Mouse (Mus musculus): ENCODE data around the gene Adamts4.
"Not testable (repeated sequence)": the region's sequence is repeated elsewhere in the genome, so short reads cannot be mapped to it uniquely, and the experiment has no call there.

The Adamts4 gene

DNA sequence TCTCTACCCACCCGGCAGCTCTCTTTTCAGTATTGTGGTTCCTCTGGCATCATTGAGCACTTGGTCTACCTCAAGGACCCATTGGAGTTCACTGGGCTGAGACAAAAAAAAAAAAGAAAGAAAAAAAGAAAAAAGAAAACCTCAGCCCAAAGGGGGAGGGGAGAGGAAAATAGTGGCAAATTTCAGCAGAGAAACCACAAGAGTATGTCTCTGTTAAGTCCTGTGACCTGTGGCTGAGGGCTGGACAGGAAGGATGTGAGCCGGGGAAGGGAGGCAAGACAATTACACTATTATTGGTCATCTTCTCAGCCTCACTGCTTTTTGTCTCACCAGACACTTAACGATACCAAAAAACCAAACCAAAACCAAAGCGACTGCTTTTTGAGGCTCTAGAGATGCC lies 18.4 kb upstream of the Adamts4 start:
- DNase-seq (ENCODE audit: low spot score), result no peak

DNA sequence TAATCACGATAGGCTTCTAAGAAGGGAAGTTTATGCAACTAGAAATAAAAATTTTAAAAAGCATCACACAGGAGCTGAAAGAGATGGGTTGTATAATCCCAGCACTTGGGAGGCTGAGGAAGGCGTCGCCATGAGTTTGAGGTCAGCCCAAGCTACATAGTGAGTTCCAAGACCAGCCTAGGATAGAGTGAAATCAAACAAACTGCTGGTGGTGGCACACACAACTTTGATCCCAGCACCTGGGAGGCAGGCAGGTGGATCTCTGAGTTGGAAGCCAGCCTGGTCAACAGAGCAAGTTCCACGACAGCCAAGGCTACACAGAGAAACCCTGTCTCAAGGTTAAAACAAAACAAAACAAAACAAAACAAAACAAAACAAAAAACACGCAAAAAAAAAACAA lies 17.9 kb upstream of the Adamts4 start:
- DNase-seq (ENCODE audit: low spot score), result no peak

DNA sequence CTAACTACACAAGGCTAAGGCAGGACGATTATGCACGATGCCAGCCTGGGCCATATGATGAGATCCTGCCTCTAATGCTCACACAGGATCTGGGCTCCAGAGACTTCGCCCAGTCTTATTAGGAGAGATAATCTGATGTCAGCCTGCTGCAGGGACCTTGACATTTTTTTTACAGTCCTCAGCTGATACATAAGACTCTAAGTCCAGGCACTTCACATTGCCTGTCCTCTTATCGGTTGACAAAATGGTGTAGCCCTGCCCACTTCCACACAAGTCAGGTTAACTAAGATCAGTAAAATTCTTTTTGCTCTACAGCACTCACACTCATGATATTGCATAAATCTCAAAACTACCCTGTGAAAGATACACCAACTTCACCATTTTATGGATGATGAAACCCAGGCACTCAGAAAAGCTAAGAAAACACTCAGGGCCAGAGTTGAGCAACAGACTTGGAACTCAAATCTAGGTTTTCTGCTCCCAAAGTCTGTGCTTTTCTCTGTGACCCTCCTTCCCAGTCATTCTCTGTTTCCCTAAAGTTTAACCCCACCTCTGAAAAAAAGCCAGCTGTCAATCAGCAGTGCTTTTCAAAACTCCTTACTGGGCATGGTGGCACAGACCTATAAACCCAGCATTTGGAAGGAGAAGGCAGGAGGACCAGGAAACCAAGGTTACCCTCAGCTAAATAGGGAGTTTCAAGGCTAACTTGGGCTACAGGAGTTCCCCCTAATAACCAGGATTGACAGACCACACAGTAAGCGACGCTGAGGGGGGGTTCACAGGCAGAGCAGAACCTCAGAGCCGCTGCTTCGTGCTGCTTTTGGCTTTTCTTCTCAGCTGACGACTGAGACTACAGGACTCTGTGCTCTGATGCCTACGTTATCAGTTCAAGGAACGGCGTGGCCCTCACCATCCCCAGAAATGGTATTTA lies 17.2 kb upstream of the Adamts4 start:
- no peak for DNase-seq (ENCODE audit: low spot score)

DNA sequence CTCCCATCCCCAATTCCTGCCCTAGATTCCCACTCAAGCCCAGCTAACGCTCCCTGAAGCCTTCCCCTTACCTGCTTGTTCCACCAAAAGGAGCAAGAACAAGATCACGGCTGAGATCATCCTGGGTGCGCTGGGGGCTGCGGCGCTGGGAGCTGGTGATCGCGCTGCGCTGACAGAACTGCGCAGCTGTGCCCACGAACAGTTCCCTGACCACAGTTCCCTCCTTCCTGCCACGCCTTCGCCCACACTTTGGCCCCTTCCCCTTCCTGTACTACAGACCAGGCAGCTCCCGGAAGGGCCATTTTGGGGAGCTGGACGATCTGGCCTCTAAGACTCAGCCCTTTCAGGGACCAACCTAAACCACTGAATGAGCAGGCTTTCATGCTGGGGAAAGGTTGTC lies 16.1 kb upstream of the Adamts4 start, which contains the start of gene Fcer1g:
Fcer1g (minus strand) TSS at position 240 of the 400 bp plus-strand sequence.
- DNase-seq (ENCODE audit: low spot score), result no peak

DNA sequence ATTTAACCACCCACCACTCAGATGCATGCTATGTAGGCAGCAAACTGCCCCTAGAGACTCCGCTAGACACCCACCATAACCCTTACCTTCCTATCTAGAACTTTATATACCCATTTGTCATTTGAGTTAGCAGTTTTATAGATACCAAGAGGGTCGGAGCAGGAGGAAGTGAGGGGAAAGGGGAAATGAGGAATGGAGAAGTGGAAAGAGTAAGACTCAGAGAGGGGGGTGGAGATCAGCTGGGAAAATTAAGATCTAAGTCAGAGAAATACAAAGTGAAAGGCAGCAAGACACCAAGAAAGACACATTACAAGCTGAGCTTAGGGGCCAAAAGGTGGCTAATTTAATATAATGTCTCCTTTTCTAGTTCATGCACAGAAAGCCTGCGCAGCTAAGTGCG lies 15.7 kb upstream of the Adamts4 start:
- no peak for DNase-seq (ENCODE audit: low spot score)

DNA sequence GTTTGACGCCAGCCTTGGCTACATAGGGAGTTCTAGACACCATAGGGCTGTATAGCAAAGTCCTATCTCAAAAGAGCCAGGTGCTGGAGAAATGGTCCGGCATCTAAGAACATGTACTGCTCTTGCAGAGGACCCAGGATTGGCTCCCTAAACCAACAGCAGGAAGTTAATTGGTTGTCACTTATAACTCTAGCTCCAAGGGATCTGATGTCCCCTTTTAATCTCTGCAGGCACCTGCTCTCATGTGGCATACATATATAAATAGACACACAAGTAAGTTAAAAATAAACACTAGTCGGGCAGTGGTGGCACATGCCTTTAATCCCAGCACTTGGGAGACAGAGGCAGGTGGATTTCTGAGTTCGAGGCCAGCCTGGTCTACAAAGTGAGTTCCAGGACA lies 14.4 kb upstream of the Adamts4 start:
- no peak for DNase-seq (ENCODE audit: low spot score)

DNA sequence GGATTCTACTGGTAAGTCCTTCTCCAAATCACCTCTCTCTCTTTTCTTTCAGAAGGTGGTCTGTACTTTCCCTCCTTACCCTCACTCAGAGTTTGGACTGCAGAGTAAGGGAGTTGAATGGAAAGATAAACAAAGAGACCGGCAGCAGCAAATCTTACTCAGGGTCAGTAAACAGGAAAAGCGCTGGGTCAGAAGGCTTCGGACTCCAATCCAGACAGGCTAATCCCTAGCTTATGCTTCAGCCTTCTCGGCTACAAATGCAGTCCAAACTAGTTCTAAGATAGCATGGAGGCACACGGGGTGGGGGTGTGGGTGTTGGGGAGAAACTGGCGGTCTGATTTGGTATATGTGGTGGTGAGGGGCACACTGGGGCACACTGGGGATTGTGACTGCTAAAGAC lies 12.8 kb upstream of the Adamts4 start:
- no peak for DNase-seq (ENCODE audit: low spot score)

DNA sequence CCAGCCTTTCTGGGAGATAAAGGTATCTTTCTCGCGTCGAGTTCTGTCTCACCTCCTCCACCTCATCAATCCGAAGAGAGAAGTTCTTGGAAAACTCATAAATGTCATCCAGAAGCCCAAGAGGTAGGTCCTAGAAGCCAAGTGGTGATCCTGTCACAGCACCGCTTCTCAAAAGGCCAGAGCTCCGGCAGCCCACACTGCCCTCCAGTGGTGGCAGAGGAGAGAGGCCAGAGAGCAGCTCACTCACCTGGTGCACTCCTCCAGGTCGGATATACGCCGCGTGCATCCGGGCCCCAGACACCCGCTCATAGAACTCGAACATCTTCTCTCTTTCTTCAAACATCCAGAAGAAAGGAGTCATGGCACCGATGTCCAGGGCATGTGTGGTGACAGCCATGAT lies 11.8 kb upstream of the Adamts4 start:
- peak; percentile 76 for DNase-seq (ENCODE audit: low spot score)

DNA sequence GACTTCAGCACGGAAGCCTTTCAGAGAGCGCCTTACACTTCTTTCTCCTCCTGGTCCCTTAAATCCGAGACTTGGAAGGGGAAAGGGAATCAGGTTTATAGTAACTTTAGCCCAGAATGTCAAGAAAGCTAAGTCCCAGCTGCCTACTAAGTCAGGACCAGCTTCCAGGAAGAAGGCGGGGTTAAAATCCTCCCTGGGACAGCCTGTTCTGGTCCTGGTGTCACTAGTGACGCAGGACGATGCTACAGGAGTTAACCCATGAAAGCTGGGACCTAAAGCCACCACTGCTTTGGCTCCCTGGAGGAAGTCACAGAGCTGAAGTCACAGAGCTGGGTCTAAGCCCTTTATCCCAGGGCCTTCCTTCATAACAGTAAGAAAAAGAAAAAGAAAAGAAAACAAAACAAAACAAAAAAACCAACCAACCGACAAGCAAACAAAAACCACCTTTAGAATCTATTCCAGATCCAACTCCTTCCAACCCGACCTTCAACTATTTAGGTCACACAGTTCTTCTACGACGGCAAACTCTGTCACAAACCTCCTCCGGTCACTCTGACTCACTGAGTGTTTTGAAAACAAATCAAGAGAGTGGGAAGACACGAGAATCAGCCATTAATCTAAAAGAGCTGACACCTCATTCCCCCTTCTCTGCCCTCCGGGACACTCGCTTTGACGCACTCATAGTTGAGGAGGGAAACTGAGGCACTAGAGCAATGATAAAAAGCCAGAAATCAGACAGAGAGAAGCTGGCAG lies 10.1 kb upstream of the Adamts4 start:
- DNase-seq (ENCODE audit: low spot score), result no peak

DNA sequence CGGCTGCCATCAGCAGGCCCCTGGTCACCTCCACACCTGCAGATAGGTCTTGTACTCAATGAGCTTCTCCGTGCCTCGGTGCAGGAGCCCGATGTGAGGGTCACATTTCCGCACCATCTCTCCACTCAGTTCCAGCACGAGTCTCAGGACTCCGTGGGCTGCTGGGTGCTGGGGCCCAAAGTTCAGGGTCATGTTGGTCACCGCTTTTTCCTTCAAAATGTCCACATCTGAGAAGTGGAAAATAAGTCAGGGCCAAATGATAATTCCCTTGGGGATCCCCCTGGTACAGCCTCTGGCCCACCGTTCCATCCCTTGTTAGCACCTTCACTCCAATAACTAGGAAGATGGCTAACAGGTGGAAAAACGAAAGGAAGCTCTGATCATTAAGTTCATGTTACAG lies 9.3 kb upstream of the Adamts4 start:
- no peak for DNase-seq (ENCODE audit: low spot score)

DNA sequence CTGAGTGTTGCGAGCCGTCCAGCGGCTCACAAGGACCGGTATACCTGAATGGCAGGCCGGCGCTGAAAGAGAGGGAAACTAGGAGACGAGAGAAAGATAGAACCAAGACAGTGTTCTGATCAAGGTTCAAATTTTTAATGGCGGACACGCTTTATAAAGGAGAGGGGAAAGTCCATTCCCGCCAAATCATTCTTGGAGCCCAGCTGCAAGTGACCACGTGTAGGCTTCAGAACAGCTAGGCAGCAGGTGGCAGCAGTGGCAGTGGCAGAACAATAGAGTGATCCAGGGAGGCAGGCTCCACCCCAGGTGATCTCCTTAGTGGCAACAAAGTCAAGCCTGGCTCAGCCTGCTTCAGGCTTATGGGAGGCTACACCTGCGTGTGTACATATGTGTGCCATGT lies 8.3 kb upstream of the Adamts4 start:
- not testable (repeated sequence) for DNase-seq (ENCODE audit: low spot score)

DNA sequence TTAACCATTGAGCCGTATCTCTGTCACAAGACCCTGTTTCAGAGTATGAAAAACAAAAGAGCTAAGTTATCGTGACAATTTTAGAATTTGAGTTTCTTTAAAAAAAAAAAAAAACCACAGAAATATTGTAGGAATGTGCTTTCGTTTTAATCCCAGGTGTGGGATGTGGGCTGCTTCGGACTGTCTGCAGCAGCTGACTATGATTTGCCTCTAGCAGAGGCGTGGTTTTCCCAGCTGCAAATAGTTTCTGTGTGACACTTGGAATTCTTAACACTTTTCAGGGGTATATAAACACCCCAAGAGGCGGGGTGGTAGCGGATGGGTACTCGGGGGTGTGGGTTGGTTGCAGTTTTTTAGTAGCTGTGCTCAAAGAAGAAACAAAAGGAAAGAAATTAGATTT lies 4.9 kb upstream of the Adamts4 start:
- DNase-seq (ENCODE audit: low spot score), result no peak

DNA sequence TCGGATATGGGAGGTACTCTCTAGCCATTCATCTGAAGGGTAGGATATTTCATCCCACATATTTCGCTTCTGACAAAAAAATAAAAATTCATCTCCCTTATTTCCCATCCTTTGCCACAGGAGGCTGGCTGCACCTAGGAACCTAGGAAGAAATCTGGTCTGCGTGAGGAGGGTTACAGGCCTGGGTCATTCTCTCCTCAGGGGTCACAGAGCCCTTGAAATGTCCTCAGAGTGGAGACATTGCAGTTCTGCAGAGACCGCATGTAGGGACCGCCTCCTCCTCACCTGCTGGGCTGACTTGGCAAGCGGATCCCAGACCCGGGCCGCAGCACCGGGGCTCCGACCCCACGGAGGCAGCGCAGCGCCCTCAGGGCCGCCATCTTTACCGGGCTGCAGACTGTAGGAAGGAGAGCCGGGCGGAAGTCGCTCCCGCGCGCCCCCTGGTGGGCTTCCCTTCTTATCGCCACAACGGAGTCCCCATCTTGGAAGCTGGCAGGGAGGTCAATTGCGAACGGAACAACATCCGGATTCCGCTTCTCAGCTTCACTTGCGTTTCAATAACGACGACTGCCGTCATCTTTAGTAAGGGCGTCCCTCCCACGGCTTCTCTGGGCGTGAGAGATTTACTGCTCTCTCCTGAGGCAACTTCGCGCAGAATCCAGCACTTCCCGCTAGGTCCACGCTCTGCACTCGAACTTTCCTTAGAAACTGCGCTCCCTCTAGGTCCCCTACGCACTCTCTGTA lies 3.3 kb upstream of the Adamts4 start:
- DNase-seq (ENCODE audit: low spot score), result peak; percentile 99

DNA sequence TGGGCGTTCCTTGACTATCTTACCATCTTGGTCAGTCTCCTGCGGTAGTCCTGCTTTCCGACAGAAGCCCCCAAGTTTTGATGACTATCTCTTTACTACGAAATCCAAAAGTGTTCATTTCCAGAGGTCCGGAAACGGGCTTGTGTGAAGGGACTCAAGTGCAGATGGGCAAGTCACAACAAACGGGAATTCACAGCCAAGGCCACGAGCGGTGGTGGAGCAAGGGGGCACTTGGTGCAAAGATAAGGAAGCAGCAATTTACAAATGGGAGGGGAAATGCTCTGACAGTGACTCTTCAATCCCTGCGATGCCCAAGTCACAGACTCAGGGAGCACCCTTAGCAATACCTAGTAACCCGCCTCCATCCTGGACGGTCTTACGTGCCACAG lies 2.8 kb upstream of the Adamts4 start:
- no peak for DNase-seq (ENCODE audit: low spot score)

DNA sequence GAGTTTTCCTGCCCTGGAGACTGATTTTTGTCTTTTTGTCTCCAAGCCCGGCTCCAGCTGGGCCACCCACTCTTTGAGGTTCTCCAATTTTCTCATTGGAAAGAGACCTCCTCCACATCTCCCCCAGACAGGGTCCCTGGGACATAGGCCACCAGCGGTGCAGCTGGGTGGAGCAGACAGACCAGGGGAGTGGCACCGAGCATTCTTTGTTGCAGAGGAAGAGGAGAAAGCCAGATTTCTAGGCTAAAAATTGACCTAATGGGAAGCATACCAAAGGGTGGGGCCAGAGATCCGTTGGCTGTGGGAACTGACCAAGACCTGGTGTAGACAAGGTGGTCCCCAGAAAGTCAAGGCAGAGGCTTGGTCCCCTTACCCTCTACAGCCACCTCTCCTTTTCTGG lies 2.3 kb upstream of the Adamts4 start:
- DNase-seq (ENCODE audit: low spot score), result no peak

DNA sequence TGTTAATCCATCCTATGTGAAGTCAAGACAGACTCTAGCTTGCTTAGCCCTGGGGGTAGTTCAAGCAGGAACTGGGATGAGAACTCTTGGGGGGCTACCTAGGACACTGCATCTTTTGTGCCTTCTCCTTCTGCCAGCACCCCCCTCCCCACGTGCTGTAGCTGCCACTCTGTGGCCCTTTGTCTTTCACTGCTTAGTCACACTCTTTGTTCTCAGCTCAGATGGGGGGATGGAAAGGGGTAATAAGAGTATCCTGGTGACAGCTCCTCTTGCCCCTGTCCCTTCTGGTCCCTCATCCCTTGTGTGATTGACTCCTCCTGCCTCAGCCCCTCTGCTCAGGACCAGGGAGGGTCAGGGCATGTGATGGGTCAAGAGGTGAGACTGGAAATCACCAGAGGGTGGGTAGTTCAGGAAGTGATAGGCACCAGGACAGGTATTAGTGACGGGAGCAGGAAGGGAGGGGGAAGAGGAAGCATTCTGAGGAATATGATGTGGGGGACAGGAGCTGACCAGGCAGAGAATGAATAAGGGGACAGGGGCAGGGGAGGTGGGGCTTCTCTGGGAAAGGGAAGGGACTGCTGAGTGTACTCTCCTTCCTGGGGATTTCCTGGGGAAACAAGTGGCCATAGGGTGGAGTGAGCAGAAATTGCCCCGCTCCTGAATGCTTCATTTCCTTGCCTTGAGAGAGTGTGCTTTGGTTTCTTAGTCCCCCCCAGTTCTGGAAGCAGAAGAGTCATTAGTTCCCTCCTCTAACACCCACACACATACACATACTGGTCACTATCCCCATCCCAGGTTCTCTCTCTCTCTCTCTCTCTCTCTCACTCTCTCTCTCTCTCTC lies 1.6 kb upstream of the Adamts4 start:
- peak; percentile 47 for DNase-seq (ENCODE audit: low spot score)

DNA sequence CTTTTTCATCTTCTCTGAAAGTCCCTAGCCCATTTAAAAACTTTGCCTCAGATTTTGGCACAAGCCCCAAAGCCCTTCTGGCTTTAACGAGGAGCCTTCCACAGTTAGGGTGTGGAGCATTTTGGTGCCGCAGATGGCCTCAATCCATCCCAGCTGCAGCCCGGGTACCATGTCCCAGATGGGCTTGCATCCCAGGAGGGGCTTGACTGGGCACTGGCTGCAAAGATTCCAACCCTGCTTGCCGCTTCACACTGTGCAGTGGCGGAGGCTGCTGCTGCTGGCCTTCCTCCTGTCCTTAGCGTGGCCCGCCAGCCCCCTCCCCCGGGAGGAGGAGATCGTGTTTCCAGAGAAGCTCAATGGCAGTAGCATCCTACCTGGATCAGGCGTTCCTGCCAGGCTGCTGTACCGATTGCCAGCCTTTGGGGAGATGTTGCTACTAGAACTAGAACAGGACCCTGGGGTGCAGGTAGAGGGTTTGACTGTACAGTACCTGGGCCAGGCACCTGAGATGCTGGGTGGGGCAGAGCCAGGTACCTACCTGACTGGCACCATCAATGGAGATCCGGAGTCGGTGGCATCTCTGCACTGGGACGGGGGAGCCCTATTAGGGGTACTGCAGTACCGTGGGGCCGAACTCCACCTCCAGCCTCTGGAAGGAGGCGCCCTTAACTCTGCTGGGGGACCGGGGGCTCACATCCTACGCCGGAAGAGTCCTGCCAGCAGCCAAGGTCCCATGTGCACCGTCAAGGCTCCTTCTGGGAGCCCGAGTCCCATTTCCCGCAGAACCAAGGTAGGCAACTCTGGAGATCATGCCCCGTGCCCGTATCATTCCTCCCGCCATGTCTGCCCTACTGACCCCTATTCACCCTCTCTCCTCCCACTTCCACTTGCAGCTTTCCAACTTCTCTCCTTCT lies 716 bp downstream of the Adamts4 start, which contains the start of gene Ndufs2:
Ndufs2 (minus strand) TSS at position 709 of the 914 bp plus-strand sequence.
- peak; percentile 55 for DNase-seq (ENCODE audit: low spot score)

DNA sequence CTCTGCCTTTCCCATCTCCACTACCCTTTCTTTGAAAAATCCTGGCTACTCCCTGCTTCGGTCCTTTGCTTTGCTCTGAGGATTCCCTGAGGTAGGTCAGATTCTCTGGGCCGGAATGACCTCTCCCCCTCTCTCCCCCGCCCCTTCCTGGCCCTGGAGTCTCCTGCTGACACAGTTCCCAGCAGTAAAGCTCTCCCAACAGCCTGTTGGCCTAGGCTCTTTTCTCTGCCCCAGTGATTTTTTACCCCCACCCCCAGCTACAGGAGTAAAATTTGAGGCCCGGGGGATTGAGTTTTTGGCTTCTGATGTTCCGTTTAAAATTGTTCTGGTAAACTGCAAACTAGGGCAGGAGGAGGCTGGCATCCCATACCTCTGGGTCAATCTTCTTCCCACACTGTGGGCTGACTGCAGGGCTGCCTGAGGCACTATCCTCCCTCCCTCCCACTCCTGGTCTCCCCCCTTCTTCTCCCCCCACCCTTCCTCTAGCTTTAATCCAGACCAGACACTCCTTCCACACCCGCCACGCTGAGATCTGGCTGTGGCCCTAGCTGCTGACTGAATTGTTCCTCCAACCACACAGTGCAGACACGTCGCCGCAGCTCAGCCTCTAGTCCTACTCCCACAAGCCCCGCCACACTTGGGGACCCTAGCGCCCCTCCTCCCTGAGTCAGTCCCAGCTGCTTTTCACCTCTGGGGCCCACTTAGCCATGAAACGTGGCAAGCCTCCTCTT lies 1.5 kb downstream of the Adamts4 start:
- peak; percentile 76 for DNase-seq (ENCODE audit: low spot score)

DNA sequence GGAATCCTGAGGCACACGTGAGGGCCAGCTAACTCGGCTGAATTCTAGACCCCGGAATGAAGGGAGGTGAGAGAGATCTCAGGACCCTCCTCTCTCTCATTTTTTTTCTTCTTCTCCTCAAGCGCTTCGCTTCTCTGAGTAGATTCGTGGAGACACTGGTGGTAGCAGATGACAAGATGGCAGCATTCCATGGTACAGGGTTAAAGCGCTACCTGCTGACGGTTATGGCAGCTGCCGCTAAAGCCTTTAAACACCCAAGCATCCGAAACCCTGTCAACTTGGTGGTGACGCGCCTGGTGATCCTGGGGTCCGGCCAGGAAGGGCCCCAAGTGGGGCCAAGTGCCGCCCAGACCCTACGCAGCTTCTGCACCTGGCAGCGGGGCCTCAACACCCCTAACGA lies 2.2 kb downstream of the Adamts4 start:
- no peak for DNase-seq (ENCODE audit: low spot score)
